Mouse (Mus musculus): ENCODE data around the gene Hypk.
"Not testable (repeated sequence)": the region's sequence is repeated elsewhere in the genome, so short reads cannot be mapped to it uniquely, and the experiment has no call there.

Gene Hypk

DNA sequence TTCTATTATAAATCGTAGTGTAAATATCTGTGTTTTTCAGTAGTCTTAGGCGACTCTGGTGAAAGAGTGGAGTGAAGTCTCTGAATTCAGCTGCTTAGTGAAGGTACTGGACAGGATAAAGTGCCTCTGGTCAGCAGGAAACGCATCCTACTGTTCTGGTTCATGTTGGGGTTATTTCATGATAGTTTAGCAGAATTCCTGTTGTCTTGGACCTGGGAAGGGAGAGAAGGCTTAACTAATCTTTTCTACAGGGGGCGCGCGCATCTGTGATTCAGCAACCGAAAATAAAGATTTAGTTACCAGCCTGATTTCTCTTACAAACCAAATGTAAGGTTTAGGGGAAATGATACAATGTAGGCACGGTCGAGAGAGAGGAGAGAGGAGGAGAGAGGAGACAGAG is 5.0 kb upstream of the Hypk start:
- DNase-seq (ENCODE audit: low read depth): peak; percentile 74

DNA sequence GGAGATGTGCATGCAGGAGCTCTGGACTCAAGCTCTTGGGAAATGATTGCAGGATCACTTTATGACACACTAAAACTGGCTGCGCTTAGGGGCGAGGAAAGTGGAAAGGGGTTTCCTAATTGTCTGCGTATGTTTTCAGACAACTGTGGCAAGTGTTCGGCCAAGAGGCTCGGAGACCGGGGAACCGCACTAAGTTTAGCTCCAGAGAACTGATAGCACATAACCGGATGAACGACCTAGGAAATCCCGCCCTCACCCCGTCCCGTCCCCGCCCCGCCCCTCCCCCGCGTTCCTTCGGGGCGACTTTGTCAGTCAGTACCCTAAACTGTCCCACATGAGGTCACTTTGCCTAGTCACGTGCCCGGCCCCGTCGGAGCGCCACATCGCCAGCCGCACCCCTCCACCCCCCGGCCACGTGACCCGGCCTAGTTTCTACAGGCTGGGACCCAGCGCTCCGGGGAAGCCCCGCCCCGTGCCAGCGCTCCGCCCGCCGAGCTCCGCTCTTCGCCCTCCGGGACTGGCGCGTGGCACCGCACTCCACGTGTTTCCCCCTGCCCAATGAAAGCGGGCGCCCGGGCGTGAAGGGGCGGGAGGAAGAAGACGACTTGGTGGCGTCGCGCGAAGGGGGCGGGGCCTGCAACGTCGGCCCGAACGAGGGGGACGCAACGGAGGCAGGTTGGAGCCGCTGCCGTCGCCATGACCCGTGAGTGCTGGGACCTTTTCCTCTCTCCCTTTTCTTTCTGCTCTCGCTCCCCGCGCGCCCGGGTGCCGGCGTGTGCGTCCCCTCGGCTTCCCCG is 4.2 kb upstream of the Hypk start, which contains the start of gene Serf2:
Serf2 (plus strand) TSS at position 457 of the 797 bp plus-strand sequence.
- peak; percentile 99 for DNase-seq (ENCODE audit: low read depth)

DNA sequence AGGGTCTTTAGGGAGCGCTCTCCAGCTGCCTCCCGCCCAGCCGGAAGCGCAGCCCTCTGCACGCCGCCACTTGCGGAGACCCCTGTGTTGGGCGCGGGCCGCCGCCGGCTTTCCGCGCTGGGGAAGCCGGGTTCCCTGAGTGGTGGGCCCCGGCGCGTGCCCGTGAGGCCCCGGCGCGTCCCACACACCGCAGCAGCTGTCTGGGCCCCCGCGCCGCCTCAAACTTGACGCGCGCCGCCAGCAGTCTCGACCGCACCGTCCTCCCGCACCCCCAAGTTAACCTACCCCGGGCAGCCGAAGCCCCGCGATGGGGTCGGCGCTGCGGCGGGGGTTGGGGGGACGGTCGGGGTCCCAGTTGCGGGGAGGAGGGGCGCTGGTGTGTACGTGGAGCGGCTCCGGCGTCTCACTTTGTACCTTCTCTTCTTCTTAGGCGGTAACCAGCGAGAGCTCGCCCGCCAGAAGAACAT is 3.5 kb upstream of the Hypk start:
- DNase-seq (ENCODE audit: low read depth): no peak

DNA sequence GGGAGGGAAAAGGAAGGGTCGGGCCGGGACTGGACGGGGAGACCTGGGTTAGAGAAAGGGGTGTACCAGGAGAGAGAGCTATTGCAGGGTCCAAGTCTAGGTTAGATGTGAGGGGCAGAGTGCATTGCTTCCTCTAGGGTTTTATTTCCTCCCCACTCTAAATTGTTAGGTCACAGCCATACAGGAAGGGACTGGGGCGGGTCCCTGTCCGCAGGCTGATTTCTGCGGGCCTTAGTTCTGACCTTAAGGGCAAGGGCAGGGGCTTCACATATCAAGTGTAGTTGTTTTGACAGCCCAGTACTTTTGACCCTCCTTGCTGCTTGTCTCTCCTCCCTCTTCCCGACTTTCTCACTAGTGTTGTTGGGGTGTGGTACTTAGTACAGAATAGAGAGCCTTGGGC is 3.0 kb upstream of the Hypk start:
- peak; percentile 51 for DNase-seq (ENCODE audit: low read depth)

DNA sequence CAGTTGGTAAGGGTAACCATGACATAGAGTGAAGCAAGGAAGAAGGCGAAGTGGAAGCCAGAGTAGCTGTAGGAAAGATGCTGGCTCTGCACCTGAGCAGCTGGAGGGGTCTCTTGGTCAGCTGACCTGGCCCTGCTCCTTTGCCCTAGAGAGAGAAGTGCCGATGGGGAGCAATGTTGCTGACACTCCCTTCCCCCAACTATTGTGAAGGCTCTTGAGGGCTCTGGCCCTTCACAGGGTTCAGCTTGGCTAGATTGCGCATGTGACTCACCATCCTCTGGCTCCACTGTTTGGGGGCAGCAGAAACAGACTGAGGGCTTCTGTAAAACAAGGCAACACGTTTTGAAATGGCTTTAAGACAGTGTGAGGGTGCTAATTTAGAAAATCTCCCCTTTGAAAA is 729 bp upstream of the Hypk start:
- DNase-seq (ENCODE audit: low read depth): no peak

DNA sequence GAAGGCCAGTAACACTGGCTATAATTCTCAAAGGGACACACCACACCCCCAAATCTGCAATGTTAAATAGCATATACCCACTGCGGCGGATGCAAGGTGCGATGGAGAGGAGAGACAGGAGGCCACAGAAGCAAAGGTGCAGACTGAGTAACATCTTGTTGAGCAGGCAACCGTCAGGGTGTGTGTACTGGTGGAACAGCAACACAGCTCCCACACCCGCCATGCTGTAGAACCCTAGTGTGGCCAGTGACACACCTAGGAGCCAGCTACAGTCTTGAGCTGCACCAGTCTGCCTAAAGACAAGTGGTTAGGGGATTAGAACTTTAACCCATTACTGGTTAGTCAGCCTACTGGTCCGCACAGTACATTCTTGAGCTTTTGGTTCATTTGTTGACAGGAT is 827 bp downstream of the Hypk start:
- no peak for DNase-seq (ENCODE audit: low read depth)

DNA sequence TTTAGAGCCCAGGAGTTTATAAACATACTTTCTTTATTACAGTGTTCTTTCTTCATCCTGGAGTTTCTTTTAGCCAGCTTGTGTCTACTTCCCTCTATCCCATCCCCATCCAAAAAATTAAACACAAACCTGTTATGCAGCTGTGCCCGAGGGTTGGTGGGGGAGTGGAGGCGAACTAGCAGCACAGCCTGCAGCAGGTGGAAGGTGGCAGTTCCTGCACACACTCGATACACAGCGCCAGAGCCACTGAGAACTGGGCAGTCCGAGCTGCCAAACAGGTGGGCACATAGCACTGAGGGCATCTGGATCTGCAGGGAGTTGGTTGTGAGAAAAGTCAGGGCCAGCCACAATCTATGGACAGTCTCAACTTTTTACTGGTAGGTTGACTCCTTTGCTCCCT is 2.4 kb downstream of the Hypk start:
- DNase-seq (ENCODE audit: low read depth): no peak

DNA sequence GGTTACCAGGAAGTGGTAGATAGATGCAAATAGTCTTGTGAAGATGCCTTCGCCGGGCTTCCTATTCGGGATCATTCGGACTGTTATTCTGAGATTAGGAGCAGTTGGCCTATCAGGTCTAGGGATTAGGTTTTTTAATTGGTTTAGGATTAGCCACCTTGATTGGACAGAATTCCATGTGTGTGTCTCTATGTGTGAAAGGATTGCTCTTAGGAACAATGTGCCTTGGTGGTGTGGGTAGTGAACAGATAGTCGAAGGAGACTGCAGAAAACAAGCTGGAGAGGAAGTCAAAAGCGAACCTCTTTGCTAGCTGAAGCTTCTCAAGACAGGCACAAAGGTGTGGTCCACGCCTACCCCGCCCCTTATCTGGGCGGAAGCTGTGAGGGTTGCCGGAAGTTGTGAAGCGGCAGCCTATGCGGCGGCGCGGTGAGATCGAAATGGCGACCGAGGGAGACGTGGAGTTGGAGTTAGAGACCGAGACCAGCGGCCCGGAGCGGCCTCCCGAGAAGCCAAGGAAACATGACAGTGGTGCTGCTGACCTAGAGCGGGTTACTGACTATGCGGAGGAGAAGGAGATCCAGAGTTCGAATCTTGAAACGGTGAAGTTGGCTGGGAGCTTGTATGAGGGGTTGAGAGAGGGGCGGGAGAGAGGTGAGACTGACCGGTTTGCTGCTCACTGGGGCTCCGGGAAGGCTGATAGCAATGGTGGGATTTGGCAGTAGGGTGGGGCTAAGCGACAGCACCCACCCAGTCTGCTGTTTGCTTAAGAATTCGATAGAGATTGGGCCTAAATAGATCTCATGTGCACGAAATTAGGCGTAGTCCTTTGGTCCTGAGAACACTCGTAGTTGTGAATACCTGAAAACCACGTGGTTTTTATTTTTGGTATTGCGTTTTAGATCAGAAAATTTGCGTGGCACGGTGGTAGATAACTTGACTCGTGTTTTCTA is 3.9 kb downstream of the Hypk start, which contains the start of gene Serinc4:
Serinc4 (minus strand) TSS at position 90 of the 951 bp plus-strand sequence.
- peak; percentile 90 for DNase-seq (ENCODE audit: low read depth)

DNA sequence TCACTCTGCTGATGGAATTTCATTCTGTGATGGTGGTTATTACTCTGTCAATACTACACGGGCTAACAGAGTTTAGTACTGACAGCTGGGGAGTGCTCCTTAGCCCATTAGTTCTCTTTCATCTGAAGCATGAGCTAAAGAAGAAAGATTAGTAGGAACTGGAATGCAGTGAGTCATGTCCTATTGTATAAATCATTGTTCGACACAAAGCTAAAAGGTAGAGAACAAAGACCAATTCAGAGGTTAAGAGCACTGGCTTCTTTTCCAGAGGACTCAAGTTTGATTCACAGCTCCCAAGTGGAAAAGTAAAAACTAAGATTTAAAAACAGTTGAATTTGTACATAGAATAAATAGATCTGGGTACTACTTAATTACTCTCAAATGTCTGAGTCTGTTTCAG is 7.0 kb downstream of the Hypk start:
- no peak for DNase-seq (ENCODE audit: low read depth)

DNA sequence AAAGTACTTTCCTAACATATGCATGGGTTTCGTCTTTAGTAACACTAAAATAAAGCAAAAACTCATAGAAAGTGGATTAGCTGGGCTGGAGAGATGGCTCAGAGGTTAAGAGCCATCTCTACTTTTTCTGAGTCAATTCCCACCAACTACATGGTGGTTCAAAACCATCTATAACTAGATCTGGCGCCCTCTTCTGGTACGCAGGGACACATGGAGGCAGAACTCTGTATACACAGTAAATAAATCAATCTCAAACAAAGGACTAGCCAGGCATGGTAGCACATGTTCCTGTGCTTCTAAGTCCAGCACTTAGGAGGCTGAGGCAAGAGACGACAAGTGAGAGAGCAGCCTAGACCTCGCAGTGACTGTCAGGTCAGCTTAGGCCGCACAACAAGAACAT is 15.9 kb downstream of the Hypk start:
- not testable (repeated sequence) for DNase-seq (ENCODE audit: low read depth)

DNA sequence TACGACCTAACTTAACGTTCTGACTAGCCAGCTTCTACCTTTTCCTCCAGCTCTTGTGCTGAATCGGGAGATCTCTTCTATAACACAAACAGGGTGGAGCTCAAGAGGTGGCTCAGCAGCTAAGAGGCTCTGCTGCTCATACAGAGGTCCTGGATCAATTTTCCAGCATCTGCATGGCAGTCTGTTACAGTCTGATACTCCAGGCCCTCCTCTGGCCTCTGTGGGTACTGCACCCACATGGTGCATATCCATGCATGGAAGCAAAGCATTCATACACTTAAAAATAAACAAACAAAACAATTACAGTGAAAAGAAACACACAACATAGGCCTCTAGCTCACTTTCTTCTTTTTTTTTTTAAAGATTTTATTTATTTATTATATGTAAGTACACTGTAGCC is 19.7 kb downstream of the Hypk start:
- DNase-seq (ENCODE audit: low read depth): not testable (repeated sequence)

DNA sequence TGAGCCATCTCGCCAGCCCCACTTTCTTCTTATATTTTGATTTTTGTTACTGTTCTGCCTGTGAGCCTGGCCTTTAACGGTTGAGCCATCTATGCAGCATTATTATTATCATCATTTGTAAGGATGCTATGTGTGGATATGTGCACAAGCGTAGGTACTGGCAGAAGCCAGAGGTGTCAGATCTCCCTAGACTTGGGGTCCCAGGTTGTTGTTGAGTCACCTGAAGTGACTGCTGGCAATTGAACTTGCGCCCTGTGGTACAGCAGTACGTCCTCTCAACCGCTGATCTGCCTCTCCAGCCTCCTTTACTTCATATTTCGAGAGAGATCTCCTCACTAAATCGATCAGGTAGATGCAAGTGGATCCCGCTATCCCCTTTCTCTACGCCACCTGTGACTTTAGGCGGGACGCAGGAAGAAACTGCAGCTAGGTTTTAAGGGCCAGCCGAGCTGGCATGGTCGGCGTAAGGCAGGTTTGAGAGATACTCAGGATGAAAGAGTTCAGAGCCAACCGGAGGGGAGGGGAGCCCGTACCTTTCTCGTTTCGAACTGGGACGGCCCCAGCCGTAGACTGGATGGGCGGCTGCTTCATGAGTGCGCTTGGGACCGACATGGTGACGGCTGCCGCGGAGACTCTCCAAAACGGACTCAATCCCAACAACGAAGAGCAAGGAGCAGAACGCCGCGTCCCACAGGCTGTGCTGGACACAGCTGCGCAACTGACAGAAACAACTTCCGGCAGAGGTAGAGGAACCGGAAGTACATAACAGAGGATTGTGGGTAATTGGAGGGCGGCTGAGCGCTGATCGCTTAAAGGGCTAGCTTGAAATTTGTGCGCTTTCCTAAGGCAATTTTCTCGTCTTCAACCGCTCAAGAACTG is 20.4 kb downstream of the Hypk start, which contains the start of gene Mfap1b:
Mfap1b (minus strand) TSS at position 767 of the 879 bp plus-strand sequence.
- DNase-seq (ENCODE audit: low read depth): peak; percentile 93

DNA sequence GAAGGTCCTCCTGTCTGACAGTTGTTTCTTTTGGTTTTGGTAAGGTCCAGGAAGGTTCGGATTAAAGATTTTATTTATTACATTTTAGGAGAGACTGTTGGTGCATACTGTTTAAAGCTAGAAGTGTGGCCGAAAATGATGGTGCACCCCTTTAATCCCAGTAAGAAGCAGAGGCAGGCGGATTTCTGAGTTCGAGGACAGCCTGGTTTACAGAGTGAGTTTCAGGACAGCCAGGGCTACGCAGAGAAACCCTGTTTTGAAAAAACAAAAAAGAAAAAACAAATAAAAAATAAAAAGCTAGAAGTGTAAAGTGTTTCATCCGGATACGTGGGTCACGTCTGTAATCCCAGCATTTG is 21.1 kb downstream of the Hypk start:
- no peak for DNase-seq (ENCODE audit: low read depth)

DNA sequence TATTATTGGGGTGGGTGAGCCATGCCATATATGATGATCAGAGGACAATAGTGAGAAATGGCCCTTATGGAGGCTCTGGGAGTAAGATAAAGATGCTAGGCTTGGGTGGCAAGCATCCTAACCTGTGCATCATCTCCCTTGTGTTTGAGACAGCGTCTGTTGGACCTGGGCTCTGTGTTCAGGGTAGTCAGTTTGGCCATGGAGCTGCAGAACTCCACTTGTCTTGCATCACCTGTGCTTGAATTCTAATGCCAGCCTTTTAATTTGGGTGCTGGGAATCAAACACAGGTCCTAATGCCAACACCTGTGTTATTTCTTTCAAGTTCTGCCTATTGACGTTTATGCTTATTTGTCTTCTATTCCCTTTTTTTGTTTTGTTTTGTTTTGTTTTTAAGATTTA is 22.2 kb downstream of the Hypk start:
- DNase-seq (ENCODE audit: low read depth): not testable (repeated sequence)

DNA sequence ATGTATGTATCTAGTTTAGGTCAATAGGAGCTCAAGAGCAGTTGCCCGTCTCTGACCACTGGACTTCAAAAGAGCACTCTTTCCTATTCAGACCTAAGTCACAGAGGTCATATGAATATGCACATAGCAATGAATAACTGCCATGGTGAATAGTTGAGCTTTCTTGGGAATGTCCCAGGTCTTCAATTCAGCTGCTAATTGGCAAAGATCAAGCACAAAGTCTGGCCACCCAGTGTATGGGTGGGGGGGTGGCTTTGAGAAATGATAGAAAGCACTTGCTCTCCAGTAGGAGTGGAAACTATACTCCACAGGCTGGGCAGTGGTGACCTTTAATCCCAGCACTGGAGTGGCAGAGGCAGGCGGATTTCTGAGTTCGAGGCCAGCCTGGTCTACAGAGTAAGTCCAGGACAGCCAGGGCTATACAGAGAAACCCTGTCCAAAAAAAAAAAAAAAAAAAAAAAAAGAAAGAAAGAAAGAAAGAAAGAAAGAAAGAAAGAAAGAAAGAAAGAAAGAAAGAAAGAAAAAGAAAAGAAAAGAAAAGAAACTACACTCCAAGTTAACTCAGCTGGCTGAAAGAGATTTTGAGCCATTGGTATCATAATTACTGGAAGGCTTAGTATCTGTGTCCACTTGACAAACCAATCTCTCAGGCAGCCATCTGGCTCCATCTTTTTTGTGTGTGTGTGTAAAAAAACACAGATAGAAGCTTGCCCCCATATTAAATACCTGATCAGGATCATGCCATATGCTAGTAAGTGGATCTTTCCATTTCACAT is 24.6 kb downstream of the Hypk start:
- DNase-seq (ENCODE audit: low read depth): no peak

DNA sequence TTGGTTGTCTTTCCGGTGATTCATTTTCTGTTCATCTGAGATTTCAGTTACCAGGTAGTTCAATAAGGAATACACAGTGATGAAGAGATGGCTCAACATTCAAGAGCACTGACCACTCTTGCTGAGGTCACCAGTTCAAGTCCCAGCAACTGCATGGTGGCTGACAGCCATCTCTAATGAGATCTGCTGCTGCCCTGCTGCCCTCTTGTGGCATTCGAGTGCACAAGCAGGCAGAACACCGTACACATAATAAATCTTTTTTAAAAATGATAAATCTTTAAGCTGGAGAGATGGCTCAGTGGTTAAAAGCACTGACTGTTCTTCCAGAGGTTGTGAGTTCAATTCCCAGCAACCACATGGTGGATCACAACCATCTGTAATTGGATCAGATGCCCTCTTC is 27.4 kb downstream of the Hypk start:
- peak; percentile 78 for DNase-seq (ENCODE audit: low read depth)

DNA sequence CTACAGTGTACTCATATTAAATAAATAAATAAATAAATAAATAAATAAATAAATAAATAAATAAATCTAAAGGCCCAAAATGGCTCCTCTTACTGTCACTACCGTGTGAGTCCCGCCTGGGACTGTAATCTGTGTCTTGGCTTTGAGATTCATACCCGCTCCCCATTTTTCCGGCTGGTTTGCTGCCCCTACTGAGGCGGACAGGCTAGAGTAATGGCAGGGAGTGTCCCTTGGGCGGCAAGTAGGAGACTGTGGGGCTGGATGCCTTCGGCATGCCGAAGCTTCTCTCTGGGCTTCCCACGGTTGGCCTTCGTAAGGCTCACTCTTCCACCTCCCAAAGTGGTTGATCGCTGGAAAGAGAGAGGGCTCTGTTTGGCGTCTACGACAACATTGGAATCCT is 27.8 kb downstream of the Hypk start:
- not testable (repeated sequence) for DNase-seq (ENCODE audit: low read depth)

DNA sequence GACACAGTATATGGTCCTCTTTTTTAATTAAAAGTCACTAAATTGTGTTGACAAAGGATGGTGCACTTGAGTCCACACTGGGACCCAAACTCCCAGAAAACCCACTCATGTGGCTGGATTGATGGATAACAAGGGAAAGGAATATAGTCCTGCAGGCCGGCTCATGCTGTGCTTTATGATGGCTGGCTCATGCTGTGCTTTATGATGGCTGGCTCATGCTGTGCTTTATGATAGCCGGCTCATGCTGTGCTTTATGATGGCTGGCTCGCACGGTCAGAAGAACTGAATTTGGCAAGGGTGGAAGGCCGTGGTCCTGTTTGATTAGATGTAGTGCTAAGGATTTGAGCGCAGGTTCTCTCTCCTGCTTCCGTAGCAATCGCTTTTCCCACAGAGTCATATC is 30.5 kb downstream of the Hypk start:
- no peak for DNase-seq (ENCODE audit: low read depth)

DNA sequence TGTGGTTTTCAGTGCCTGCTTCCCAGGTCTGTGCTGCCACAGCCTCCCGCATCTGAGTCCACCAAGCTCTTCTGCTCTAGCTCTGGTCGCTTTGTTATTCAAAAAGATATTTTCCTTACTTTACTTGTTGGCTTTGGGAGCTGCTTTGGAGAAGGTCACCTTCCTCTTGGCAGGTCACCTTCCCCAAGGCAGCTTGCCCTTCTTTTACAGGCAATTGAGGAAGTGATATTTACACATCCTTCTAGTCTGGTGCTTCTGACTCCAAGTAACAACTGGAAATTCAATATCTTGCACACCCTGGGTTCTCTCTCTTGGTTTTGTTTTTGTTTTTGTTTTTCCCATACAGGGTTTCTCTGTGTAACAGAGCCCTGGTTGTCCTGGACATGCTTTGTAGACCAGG is 31.3 kb downstream of the Hypk start:
- DNase-seq (ENCODE audit: low read depth): not testable (repeated sequence)

DNA sequence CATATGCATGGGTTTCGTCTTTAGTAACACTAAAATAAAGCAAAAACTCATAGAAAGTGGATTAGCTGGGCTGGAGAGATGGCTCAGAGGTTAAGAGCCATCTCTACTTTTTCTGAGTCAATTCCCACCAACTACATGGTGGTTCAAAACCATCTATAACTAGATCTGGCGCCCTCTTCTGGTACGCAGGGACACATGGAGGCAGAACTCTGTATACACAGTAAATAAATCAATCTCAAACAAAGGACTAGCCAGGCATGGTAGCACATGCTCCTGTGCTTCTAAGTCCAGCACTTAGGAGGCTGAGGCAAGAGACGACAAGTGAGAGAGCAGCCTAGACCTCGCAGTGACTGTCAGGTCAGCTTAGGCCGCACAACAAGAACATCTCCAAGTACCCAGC is 48.5 kb downstream of the Hypk start:
- not testable (repeated sequence) for DNase-seq (ENCODE audit: low read depth)

Measured in 416B (cell line).